In the genomic region with DNA sequence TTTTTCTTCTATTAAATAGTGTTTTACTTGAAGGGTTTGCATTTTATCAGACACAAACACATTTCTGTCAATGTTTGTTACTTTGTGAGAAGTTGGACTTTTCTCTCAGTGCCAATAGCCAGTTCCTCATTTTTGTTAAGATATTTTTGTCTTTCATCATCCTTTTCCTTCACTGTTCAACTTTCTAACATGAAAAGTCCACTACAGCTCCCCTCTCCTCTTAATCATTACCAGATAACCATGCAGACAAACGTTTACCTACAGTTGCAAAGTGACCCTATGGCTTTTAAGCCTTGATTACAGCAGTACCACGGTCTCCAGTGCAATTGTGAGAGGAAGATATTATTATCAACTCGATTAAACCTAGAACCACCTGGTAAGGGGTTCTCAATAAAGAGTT, we compare ENCODE assay signal across 39 mouse cellular contexts. TPM values are rescaled to one million over a fixed set of nuclear protein-coding genes. Genes with fewer than 3 reads are reported as not detected.
"Had no signal": no experiment of that assay in that cellular context is flagged by ENCODE, and none has a peak within 500 bp of the region (broad histone marks: within the 10 kb centered on the region; RNA-seq: fewer than 3 reads in every experiment).

No protein-coding gene starts in this region.

- H3K36me3 ChIP-seq: heart, embryonic 13.5 days; heart, embryonic 15.5 days; hindbrain, embryonic 10.5 days; hindbrain, embryonic 13.5 days; hindbrain, embryonic 15.5 days; kidney, embryonic 15.5 days; limb, embryonic 10.5 days; limb, embryonic 12.5 days; liver, embryonic 13.5 days had no signal

- ATAC-seq: hindbrain, postnatal 0 days; intestine, embryonic 16.5 days had no signal

- H3K9ac ChIP-seq: heart, embryonic 13.5 days; heart, embryonic 15.5 days; hindbrain, embryonic 13.5 days; hindbrain, embryonic 15.5 days; kidney, embryonic 15.5 days; limb, embryonic 12.5 days; liver, embryonic 13.5 days had no signal

- H3K27ac ChIP-seq: heart, adult 2 months; heart, embryonic 13.5 days; heart, embryonic 15.5 days; hindbrain, embryonic 10.5 days; hindbrain, embryonic 13.5 days; hindbrain, embryonic 15.5 days; hindbrain, postnatal 0 days; kidney, embryonic 15.5 days; kidney, postnatal 0 days; left cerebral cortex, adult 2 months; limb, embryonic 10.5 days; limb, embryonic 12.5 days; liver, embryonic 13.5 days had no signal

- H3K9me3 ChIP-seq: heart, embryonic 13.5 days; heart, embryonic 15.5 days; hindbrain, embryonic 10.5 days; hindbrain, embryonic 13.5 days; hindbrain, embryonic 15.5 days; kidney, embryonic 15.5 days; limb, embryonic 10.5 days; limb, embryonic 12.5 days; liver, embryonic 13.5 days had no signal

- H3K27me3 ChIP-seq: heart, embryonic 13.5 days; heart, embryonic 15.5 days; hindbrain, embryonic 13.5 days; hindbrain, embryonic 15.5 days; kidney, embryonic 15.5 days; limb, embryonic 12.5 days; liver, embryonic 13.5 days had no signal

- DNase-seq: gastrocnemius, postnatal 14 days; gastrocnemius, postnatal 36 days; heart, adult 11 months; heart, adult 2 months; heart, postnatal 4 days; kidney, adult 11 months; kidney, adult 2 months; kidney, adult 9 months; kidney, postnatal 14 days; kidney, postnatal 36 days; layer of hippocampus, adult 9-11 months; liver; liver, embryonic 13.5 days had no signal

- H3K4me2 ChIP-seq: heart, embryonic 11.5 days; heart, embryonic 13.5 days; heart, embryonic 15.5 days; hindbrain, embryonic 13.5 days; hindbrain, embryonic 15.5 days; kidney, embryonic 15.5 days; limb, embryonic 12.5 days; liver, embryonic 11.5 days; liver, embryonic 13.5 days had no signal

- H3K4me1 ChIP-seq: hindbrain, embryonic 13.5 days; hindbrain, embryonic 15.5 days; limb, embryonic 10.5 days; limb, embryonic 12.5 days; liver, embryonic 13.5 days had no signal

- H3K4me3 ChIP-seq: heart, adult 2 months; heart, embryonic 13.5 days; heart, embryonic 15.5 days; hindbrain, embryonic 10.5 days; hindbrain, embryonic 13.5 days; hindbrain, embryonic 15.5 days; kidney, embryonic 15.5 days; left cerebral cortex, adult 2 months; limb, embryonic 10.5 days; limb, embryonic 12.5 days; liver, embryonic 13.5 days had no signal

RNA-seq across cellular contexts. Expression of a gene that starts 8.0 kb away (rescaled TPM):
- total RNA-seq: gastrocnemius, adult 18-20 months; gastrocnemius, adult 8-10 months; gastrocnemius, postnatal 14 days; gastrocnemius, postnatal 36 days; heart, adult 2 months; heart, postnatal 25 days; heart, postnatal 4 days; hindbrain, postnatal 0 days; layer of hippocampus, adult 18-20 months; layer of hippocampus, adult 8-10 months; layer of hippocampus, postnatal 14 days; left cerebral cortex, adult 2 months; left cerebral cortex, postnatal 14 days; left cerebral cortex, postnatal 36 days had no signal
- polyA plus RNA-seq: heart, adult 2 months; heart, embryonic 11.5 days; heart, embryonic 13.5 days; heart, embryonic 15.5 days; heart, postnatal 0 days; hindbrain, embryonic 10.5 days; hindbrain, embryonic 13.5 days; hindbrain, embryonic 15.5 days; hindbrain, postnatal 0 days; intestine, embryonic 14.5 days; intestine, embryonic 16.5 days; kidney, adult 2 months; kidney, embryonic 15.5 days; large intestine, adult 2 months; limb, embryonic 10.5 days; limb, embryonic 12.5 days; limb, embryonic 14.5 days; liver, embryonic 11.5 days; liver, embryonic 13.5 days had no signal

RNA-seq across cellular contexts. Expression of a gene that starts 25.8 kb away (rescaled TPM):
- polyA plus RNA-seq: limb, embryonic 10.5 days had no signal
